Mouse (Mus musculus): ENCODE measurements around the gene Cpxm1.

DNA sequence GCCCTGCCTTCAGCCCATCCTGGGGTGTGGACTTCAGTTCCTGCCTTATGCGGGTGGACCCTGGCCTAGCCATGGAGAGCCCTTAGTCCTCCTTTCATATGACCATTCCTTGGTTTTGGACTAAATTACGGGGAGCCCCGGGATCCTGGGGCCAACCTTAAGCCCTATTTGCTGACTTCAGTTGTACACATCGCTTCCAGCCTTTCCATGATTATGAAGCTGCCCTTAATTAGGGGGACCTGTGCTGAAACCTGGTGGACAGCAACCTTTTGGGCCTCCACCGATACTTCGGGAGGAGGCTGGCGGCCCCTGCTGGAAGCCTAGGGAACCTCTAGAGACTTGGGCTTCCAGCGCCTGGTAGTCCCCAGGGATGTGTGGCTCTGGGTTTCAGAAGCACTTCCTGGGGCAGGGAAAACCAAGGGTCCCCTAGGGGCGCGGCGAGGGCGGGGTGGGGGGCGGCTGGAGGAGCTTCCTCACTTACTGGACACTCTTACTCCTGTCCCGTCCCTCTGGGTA, 34.8 kb downstream of the Cpxm1 start:
- TF ChIP-seq CTCF (conservative IDR thresholded peaks at IDR 0.05; ENCODE audit: insufficient read depth, insufficient read length, low read depth, low read length) (peak; percentile 61), POLR2A (IDR thresholded peaks at IDR 0.05; ENCODE audit: low read depth, low read length) (no peak)

Data from kidney, adult 2 months (tissue).